Mouse (Mus musculus) midbrain, embryonic 16.5 days (tissue): ENCODE results near the gene Zfpm1. TPM values are rescaled to one million over a fixed set of nuclear protein-coding genes. Genes with fewer than 3 reads are reported as not detected.

ENCODE experiments used
- polyA plus RNA-seq: library from polyadenylated mRNA; unstranded; fragments of >200 nt; fragmentation: Nextera tagmentation; extraction: Ambion mirVana; gene quantifications from 2 replicates; pipeline ENCODE4 v1.2.1, GENCODE M21; 2015

Gene Zfpm1
- polyA plus RNA-seq, 1 experiment from 2014 or later = 0.77 TPM

Other genes starting within 250 kb of the Zfpm1 start
- gene Trhr2, start 78.6 kb downstream of the Zfpm1 start, polyA plus RNA-seq = 0.26 TPM in 1 of 2 replicates, not detected in the other
- gene Zc3h18, start 94.5 kb downstream of the Zfpm1 start, polyA plus RNA-seq = 30.8 and 37.7 TPM in 2 replicates
- gene Il17c, start 139.9 kb downstream of the Zfpm1 start, polyA plus RNA-seq = not detected in 2 replicates
- 27.3 and 29.8 TPM in 2 replicates for gene Cyba, start 150.8 kb downstream of the Zfpm1 start, polyA plus RNA-seq
- gene Mvd, start 161.3 kb downstream of the Zfpm1 start, polyA plus RNA-seq = 72.8 and 84.6 TPM in 2 replicates
- not detected in 2 replicates for gene Snai3, start 178.6 kb downstream of the Zfpm1 start, polyA plus RNA-seq
- 35.0 and 36.4 TPM in 2 replicates for gene Rnf166, start 193.9 kb downstream of the Zfpm1 start, polyA plus RNA-seq
- gene Ctu2, start 194.0 kb downstream of the Zfpm1 start, polyA plus RNA-seq = 83.6 and 85.1 TPM in 2 replicates